11 mouse cellular contexts compared by ENCODE assay signal in the genomic region with DNA sequence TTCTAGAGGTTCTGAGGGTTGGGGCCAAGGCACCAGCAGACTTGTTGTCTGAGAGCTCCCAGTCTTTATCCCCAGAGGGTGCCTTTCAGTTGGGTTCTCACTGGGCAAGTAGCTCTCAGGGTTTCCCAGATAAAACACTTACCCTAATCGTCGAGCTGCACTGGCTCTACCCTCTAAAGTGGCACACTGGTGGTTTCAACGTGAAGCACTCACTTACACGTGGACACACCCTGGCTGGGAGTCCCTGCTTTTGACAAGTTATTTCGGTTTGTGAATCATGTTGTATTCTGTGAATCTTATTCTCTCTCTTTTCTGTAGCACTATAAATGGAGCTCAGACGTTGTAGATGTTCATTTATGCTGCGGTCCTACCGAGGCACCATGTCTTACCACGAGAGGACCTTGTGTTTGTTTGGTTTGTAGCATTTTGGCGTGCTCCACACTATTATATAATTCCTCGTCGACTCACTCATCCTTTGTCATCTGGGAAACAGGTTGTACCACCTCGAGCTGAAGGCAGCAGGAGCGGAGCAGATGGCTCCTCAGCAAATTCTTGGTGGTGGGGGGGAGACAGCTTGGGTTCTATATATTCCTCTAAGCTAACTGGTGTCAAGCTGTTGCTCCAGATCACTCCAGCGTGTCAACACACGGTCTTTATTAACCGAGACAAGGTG.
DNase-seq lines count a peak whose midpoint lies in the region; ATAC-seq lines count a peak whose summit lies in the region.
"Had no signal": no experiment of that assay in that cellular context is flagged by ENCODE, and none has a peak within 500 bp of the region (broad histone marks: within the 10 kb centered on the region; RNA-seq: fewer than 3 reads in every experiment).

No protein-coding gene starts in this region.

- DNase-seq in frontal cortex, postnatal 25 days (ENCODE audit: low spot score in 2 of 2) = no peak
- DNase-seq in layer of hippocampus, adult 18-20 months (ENCODE audit: low spot score in 2 of 2) = peak; percentile 28 to 67
- DNase-seq in layer of hippocampus, postnatal 10 days (ENCODE audit: low spot score in 2 of 2) = no peak
- DNase-seq in right cerebral cortex, adult 18-20 months = peak; percentile 29
- DNase-seq in right cerebral cortex, postnatal 4 days = no peak
- peak; percentile 18 to 31 for DNase-seq in right cerebral cortex, postnatal 36 days (ENCODE audit: low spot score in 2 of 2)
- DNase-seq in T-cell, adult 2 months (ENCODE audit: low spot score) = no peak
- DNase-seq: B cell, adult 2 months had no signal

- peak; percentile 65 for ATAC-seq in frontal cortex, adult (ENCODE audit: low TSS enrichment)
- ATAC-seq: forebrain, embryonic 13.5 days; Patski had no signal

Comparison
In these comparisons a context has a peak if more than half of its experiments do, and no peak if none do; other contexts are left out.
1. DNase-seq: peak in layer of hippocampus, adult 18-20 months (2 of 2), right cerebral cortex, adult 18-20 months (single experiment) and right cerebral cortex, postnatal 36 days (2 of 2); none in frontal cortex, postnatal 25 days (0 of 2), layer of hippocampus, postnatal 10 days (0 of 2), right cerebral cortex, postnatal 4 days (single experiment) and T-cell, adult 2 months (single experiment).